Mouse (Mus musculus) liver, embryonic 14.5 days (tissue): Measurements from ENCODE around the gene Gm20458.

Source experiments
- CTCF ChIP-seq: IDR thresholded peaks from 2 replicates; pipeline ENCODE4 v1.5.1; 2016; ENCODE audit warnings: antibody characterized with exemption, low read depth, control low read depth
- EP300 ChIP-seq: IDR thresholded peaks from 2 replicates; pipeline ENCODE4 v1.6.1; 2016; ENCODE audit warnings: antibody characterized with exemption, low read depth

GRCm38 (mm10) chr2:164414581-164414980, 46.2 kb upstream of the Gm20458 start:
- TF ChIP-seq CTCF = no peak
- no peak for TF ChIP-seq EP300
